Mouse (Mus musculus) heart, embryonic 16.5 days (tissue): Measurements from ENCODE around the gene Ikzf2. TPM values are rescaled to one million over a fixed set of nuclear protein-coding genes. Genes with fewer than 3 reads are reported as not detected.

Experiments used
- ATAC-seq: fragments of 200-750 bp; cut with Nextera tagmentation; replicated peaks from 2 replicates; pipeline ENCODE4 v1.8.0; 2017; ENCODE audit warnings: moderate number of reproducible peaks; ENCODE audit not compliant: insufficient read depth, low FRiP score; ENCODE audit errors: extremely low read depth
- H3K27ac ChIP-seq: fragments of 300-500 bp; sonication (generic); 2 replicates; pipeline ENCODE4 v1.5.1; 2014; ENCODE audit warnings: mild to moderate bottlenecking, low read length, control low read depth, moderate library complexity
- H3K27me3 ChIP-seq: fragments of 300-500 bp; sonication (generic); 2 replicates; pipeline ENCODE4 v1.6.1; 2014; ENCODE audit warnings: low read length, mixed read lengths; ENCODE audit not compliant: control insufficient read depth, insufficient read depth
- H3K36me3 ChIP-seq: fragments of 300-500 bp; sonication (generic); 2 replicates; pipeline ENCODE4 v1.6.1; 2014; ENCODE audit not compliant: control insufficient read depth, insufficient read depth
- H3K4me1 ChIP-seq: fragments of 300-500 bp; sonication (generic); 2 replicates; pipeline ENCODE4 v1.6.1; 2014; ENCODE audit warnings: low read length, mixed read lengths; ENCODE audit not compliant: control insufficient read depth, insufficient read depth
- H3K4me2 ChIP-seq: fragments of 300-500 bp; sonication (generic); 2 replicates; pipeline ENCODE4 v1.6.1; 2014; ENCODE audit warnings: low read depth, mild to moderate bottlenecking, control low read depth, low read length
- H3K4me3 ChIP-seq: fragments of 300-500 bp; sonication (generic); 2 replicates; pipeline ENCODE4 v1.5.1; 2014; ENCODE audit warnings: mild to moderate bottlenecking, control low read depth, low read length
- H3K9ac ChIP-seq: fragments of 300-500 bp; sonication (generic); 2 replicates; pipeline ENCODE4 v1.6.1; 2014; ENCODE audit warnings: low read length, control low read depth
- H3K9me3 ChIP-seq: fragments of 300-500 bp; sonication (generic); replicated peaks from 2 replicates; pipeline ENCODE4 v1.6.1; 2016; ENCODE audit warnings: low read length; ENCODE audit not compliant: control insufficient read depth
- WGBS: fragments of 180-500 bp; shearing (Covaris S2); extraction: QIAGEN DNeasy Blood & Tissue Kit; methylation state at CpG from one replicate; pipeline ENCODE4 v1.1.7; 2014; 5-methylcytosine and 5-hydroxymethylcytosine counted together
- polyA plus RNA-seq: library from polyadenylated mRNA; unstranded; fragments of >200 nt; fragmentation: Nextera tagmentation; extraction: Ambion mirVana; gene quantifications from 2 replicates; pipeline ENCODE4 v1.2.1, GENCODE M21; 2015

The Ikzf2 gene
- polyA plus RNA-seq, 1 experiment from 2014 or later, result 4.6 TPM

- Histone ChIP-seq H3K9me3 (no peaks in the 10 kb centered on the region), H3K36me3 (no peaks in the 10 kb centered on the region), H3K9ac (no peak overlapping the region), H3K4me2 (no peak overlapping the region), H3K27ac (no peak overlapping the region), H3K4me3 (no peak overlapping the region), H3K27me3 (no peaks in the 10 kb centered on the region), H3K4me1 (no peaks in the 10 kb centered on the region)
- no peak for ATAC-seq
- WGBS, result 65% methylated on average over 6 of the region's 6 CpGs
These were observed 56.5 kb downstream of the Ikzf2 start for GRCm38 (mm10) chr1:69630508-69630907.

GRCm38 (mm10) chr1:69629513-69629912 lies 57.5 kb downstream of the Ikzf2 start:
- no peaks in the 10 kb centered on the region for H3K27me3 ChIP-seq
- H3K9me3 ChIP-seq, result no peaks in the 10 kb centered on the region
- no peaks in the 10 kb centered on the region for H3K36me3 ChIP-seq
- no peak for ATAC-seq
- WGBS, result 69% methylated on average over 8 of the region's 8 CpGs
- no peaks in the 10 kb centered on the region for H3K4me1 ChIP-seq
- H3K9ac ChIP-seq, result no peak overlapping the region
- no peak overlapping the region for H3K27ac ChIP-seq
- no peak overlapping the region for H3K4me2 ChIP-seq
- H3K4me3 ChIP-seq, result no peak overlapping the region

GRCm38 (mm10) chr1:69612076-69612475 lies 75.0 kb downstream of the Ikzf2 start:
- Histone ChIP-seq H3K9ac (no peak overlapping the region), H3K36me3 (no peaks in the 10 kb centered on the region), H3K9me3 (no peaks in the 10 kb centered on the region), H3K27me3 (no peaks in the 10 kb centered on the region), H3K4me1 (peaks cover 11% of the 10 kb centered on the region), H3K4me2 (no peak overlapping the region), H3K4me3 (no peak overlapping the region), H3K27ac (no peak overlapping the region)
- ATAC-seq, result no peak
- WGBS, result 94% methylated on average over 5 of the region's 5 CpGs

GRCm38 (mm10) chr1:69611204-69611725 lies 75.8 kb downstream of the Ikzf2 start:
- Histone ChIP-seq H3K36me3 (no peaks in the 10 kb centered on the region), H3K27me3 (no peaks in the 10 kb centered on the region), H3K27ac (no peak overlapping the region), H3K4me1 (peaks cover 11% of the 10 kb centered on the region), H3K4me2 (no peak overlapping the region), H3K9ac (no peak overlapping the region), H3K4me3 (no peak overlapping the region), H3K9me3 (no peaks in the 10 kb centered on the region)
- ATAC-seq, result peak; percentile 65; the same call in 1 of the 2 replicates
- WGBS, result 58% methylated on average over 4 of the region's 4 CpGs

- Histone ChIP-seq H3K9me3 (no peaks in the 10 kb centered on the region), H3K4me3 (no peak overlapping the region), H3K27me3 (no peaks in the 10 kb centered on the region), H3K27ac (no peak overlapping the region), H3K9ac (no peak overlapping the region), H3K36me3 (no peaks in the 10 kb centered on the region), H3K4me2 (no peak overlapping the region), H3K4me1 (peaks cover 11% of the 10 kb centered on the region)
- no peak for ATAC-seq
- 53% methylated on average over 7 of the region's 7 CpGs for WGBS
These were observed 76.3 kb downstream of the Ikzf2 start for GRCm38 (mm10) chr1:69610791-69611190.

- no peak overlapping the region for H3K27ac ChIP-seq
- WGBS, result 63% methylated on average over 5 of the region's 5 CpGs
- H3K36me3 ChIP-seq, result no peaks in the 10 kb centered on the region
- H3K27me3 ChIP-seq, result no peaks in the 10 kb centered on the region
- no peaks in the 10 kb centered on the region for H3K9me3 ChIP-seq
- H3K4me3 ChIP-seq, result no peak overlapping the region
- H3K4me1 ChIP-seq, result peaks cover 15% of the 10 kb centered on the region
- ATAC-seq, result no peak
- H3K4me2 ChIP-seq, result no peak overlapping the region
- H3K9ac ChIP-seq, result no peak overlapping the region
These were observed 78.2 kb downstream of the Ikzf2 start for GRCm38 (mm10) chr1:69608846-69609245.

GRCm38 (mm10) chr1:69606844-69607243 lies 80.2 kb downstream of the Ikzf2 start:
- WGBS, result 85% methylated on average over 1 of the region's 1 CpGs
- Histone ChIP-seq H3K4me1 (peaks cover 15% of the 10 kb centered on the region), H3K9ac (no peak overlapping the region), H3K4me2 (no peak overlapping the region), H3K27ac (no peak overlapping the region), H3K27me3 (no peaks in the 10 kb centered on the region), H3K4me3 (no peak overlapping the region), H3K36me3 (no peaks in the 10 kb centered on the region), H3K9me3 (no peaks in the 10 kb centered on the region)
- ATAC-seq, result no peak

- Histone ChIP-seq H3K27ac (no peak overlapping the region), H3K4me3 (no peak overlapping the region), H3K4me2 (no peak overlapping the region), H3K27me3 (no peaks in the 10 kb centered on the region), H3K9me3 (no peaks in the 10 kb centered on the region), H3K36me3 (no peaks in the 10 kb centered on the region), H3K9ac (no peak overlapping the region), H3K4me1 (0 out of 2 replicates have a peak, but pooled peaks cover 4% of the 10 kb centered on the region)
- 17% methylated on average over 3 of the region's 3 CpGs for WGBS
- ATAC-seq, result no peak
These were observed 82.8 kb downstream of the Ikzf2 start for GRCm38 (mm10) chr1:69604213-69604612.

- 0 out of 2 replicates have a peak, but pooled peaks cover 4% of the 10 kb centered on the region for H3K4me1 ChIP-seq
These were observed 86.1 kb downstream of the Ikzf2 start for GRCm38 (mm10) chr1:69600954-69601353.

More at GRCm38 (mm10) chr1:69600954-69601353, 86.1 kb downstream of the Ikzf2 start:
- 22% methylated on average over 1 of the region's 1 CpGs for WGBS
- Histone ChIP-seq H3K36me3 (no peaks in the 10 kb centered on the region), H3K9me3 (no peaks in the 10 kb centered on the region), H3K9ac (no peak overlapping the region), H3K27me3 (no peaks in the 10 kb centered on the region), H3K27ac (no peak overlapping the region), H3K4me3 (no peak overlapping the region), H3K4me2 (no peak overlapping the region)
- ATAC-seq, result no peak
